11 mouse cellular contexts compared by ENCODE assay signal in genomic region chr6:128088746-128089523, GRCm38 (mm10). TPM values are rescaled to one million over a fixed set of nuclear protein-coding genes. Genes with fewer than 3 reads are reported as not detected.
A peak's percentile ranks its signal among the peaks of the same experiment; 100 is the strongest.
DNase-seq lines count a peak whose midpoint lies in the region; ATAC-seq and TF ChIP-seq lines count a peak whose summit lies in the region.
"Had no signal": no experiment of that assay in that cellular context is flagged by ENCODE, and none has a peak within 500 bp of the region (broad histone marks: within the 10 kb centered on the region; RNA-seq: fewer than 3 reads in every experiment).

No protein-coding gene starts in this region.

- peaks cover 37% of the 10 kb centered on the region for H3K4me1 ChIP-seq in kidney, embryonic 16.5 days (ENCODE audit: insufficient read depth, low read length)
- H3K4me1 ChIP-seq in embryonic facial prominence, embryonic 14.5 days (ENCODE audit: control insufficient read depth, insufficient read depth, low read length) = peaks cover 58% of the 10 kb centered on the region

- peak; percentile 52 for DNase-seq in cerebellum, adult 9-11 months
- no peak for DNase-seq in cerebellum, adult 11-12 months
- DNase-seq in kidney, adult 11 months = no peak
- DNase-seq in embryonic facial prominence, embryonic 14.5 days (ENCODE audit: low spot score) = no peak
- no peak for DNase-seq in left cerebral cortex, adult 8-10 months (ENCODE audit: low spot score in 2 of 2)
- DNase-seq in thymus, postnatal 0 days (ENCODE audit: low spot score) = no peak
- DNase-seq: lung, adult 2 months had no signal

- H3K9ac ChIP-seq in kidney, embryonic 16.5 days (replicated peaks; ENCODE audit: low read length) = no peak overlapping the region
- H3K9ac ChIP-seq in embryonic facial prominence, embryonic 14.5 days (ENCODE audit: low read depth, low read length) = peak overlapping the region; percentile 25; the same call in 1 of the 2 replicates
- H3K9ac ChIP-seq: midbrain, embryonic 15.5 days had no signal

- ATAC-seq in kidney, embryonic 16.5 days (ENCODE audit: low FRiP score, low TSS enrichment) = peak; percentile 13
- no peak for ATAC-seq in embryonic facial prominence, embryonic 14.5 days (ENCODE audit: low read depth)
- ATAC-seq: midbrain, embryonic 15.5 days; Patski had no signal

- no peak overlapping the region for H3K4me2 ChIP-seq in kidney, embryonic 16.5 days (replicated peaks; ENCODE audit: low read depth, low read length)
- H3K4me2 ChIP-seq in embryonic facial prominence, embryonic 14.5 days (ENCODE audit: low read depth, low read length) = 0 out of 2 replicates have a peak overlapping the region, but pooled peaks have one; percentile 18
- H3K4me2 ChIP-seq in myocyte (ENCODE audit: low read depth) = peak overlapping the region; percentile 27
- H3K4me2 ChIP-seq: midbrain, embryonic 15.5 days had no signal

- H3K4me3 ChIP-seq in kidney, embryonic 16.5 days (ENCODE audit: low read length) = no peak overlapping the region
- no peak overlapping the region for H3K4me3 ChIP-seq in embryonic facial prominence, embryonic 14.5 days (ENCODE audit: low read depth, low read length)
- no peak overlapping the region for H3K4me3 ChIP-seq in myocyte
- H3K4me3 ChIP-seq: midbrain, embryonic 15.5 days had no signal

- no peaks in the 10 kb centered on the region for H3K79me2 ChIP-seq in myocyte (ENCODE audit: control insufficient read depth, insufficient read depth)

- no peak overlapping the region for H3ac ChIP-seq in myocyte (ENCODE audit: control insufficient read depth, insufficient read length)

- no peaks in the 10 kb centered on the region for H3K27me3 ChIP-seq in kidney, embryonic 16.5 days (ENCODE audit: insufficient read depth, low read length)
- no peaks in the 10 kb centered on the region for H3K27me3 ChIP-seq in embryonic facial prominence, embryonic 14.5 days (replicated peaks; ENCODE audit: control insufficient read depth, insufficient read depth, low read length)
- H3K27me3 ChIP-seq in myocyte (ENCODE audit: control insufficient read depth, insufficient read depth, insufficient read length) = no peaks in the 10 kb centered on the region
- H3K27me3 ChIP-seq: midbrain, embryonic 15.5 days; Patski had no signal

- H3K36me3 ChIP-seq in kidney, embryonic 16.5 days (ENCODE audit: insufficient read depth, low read length) = no peaks in the 10 kb centered on the region
- 0 out of 2 replicates have a peak, but pooled peaks cover 4% of the 10 kb centered on the region for H3K36me3 ChIP-seq in embryonic facial prominence, embryonic 14.5 days (ENCODE audit: control insufficient read depth, insufficient read depth, low read length)
- H3K36me3 ChIP-seq in myocyte (ENCODE audit: control insufficient read depth, insufficient read depth) = no peaks in the 10 kb centered on the region
- H3K36me3 ChIP-seq: midbrain, embryonic 15.5 days had no signal

- no peaks in the 10 kb centered on the region for H3K9me3 ChIP-seq in kidney, embryonic 16.5 days (ENCODE audit: low read length)
- no peaks in the 10 kb centered on the region for H3K9me3 ChIP-seq in embryonic facial prominence, embryonic 14.5 days (ENCODE audit: control insufficient read depth, low read length)
- H3K9me3 ChIP-seq: midbrain, embryonic 15.5 days had no signal

- TF ChIP-seq POLR2A in myocyte (IDR thresholded peaks at IDR 0.05; ENCODE audit: insufficient read length, low read depth) = no peak

- H3K27ac ChIP-seq in kidney, embryonic 16.5 days (ENCODE audit: low read length) = peak overlapping the region; percentile 50; the same call in 1 of the 2 replicates
- peak overlapping the region; percentile 80 for H3K27ac ChIP-seq in embryonic facial prominence, embryonic 14.5 days (replicated peaks; ENCODE audit: low read depth, low read length)
- H3K27ac ChIP-seq: midbrain, embryonic 15.5 days had no signal

- WGBS in kidney, embryonic 16.5 days = 52% methylated on average over 8 of the region's 8 CpGs
- 59% methylated on average over 8 of the region's 8 CpGs for WGBS in embryonic facial prominence, embryonic 14.5 days

TF ChIP-seq in myocyte, 11 proteins besides CTCF, POLR2A, EP300 and RAD21:
- TF ChIP-seq E2F4 (IDR thresholded peaks at IDR 0.05; ENCODE audit: insufficient read depth) = no peak
- no peak for TF ChIP-seq SRF (IDR thresholded peaks at IDR 0.05; ENCODE audit: control insufficient read depth, insufficient read length, low read depth)
- TF ChIP-seq MAX (IDR thresholded peaks at IDR 0.05; ENCODE audit: low read depth) = no peak
- no peak for TF ChIP-seq MYOD1 (IDR thresholded peaks at IDR 0.05; ENCODE audit: control insufficient read depth in 1 of 3, insufficient read length in 2 of 3, low read depth in 2 of 3)
- no peak for TF ChIP-seq CEBPB (IDR thresholded peaks at IDR 0.05; ENCODE audit: insufficient read depth, poor library complexity, severe bottlenecking)
- TF ChIP-seq TCF12 (IDR thresholded peaks at IDR 0.05; ENCODE audit: insufficient read depth, poor library complexity, severe bottlenecking) = no peak
- TF ChIP-seq POLR2AphosphoS2 (IDR thresholded peaks at IDR 0.05; ENCODE audit: insufficient read length, low read depth) = no peak
- no peak for TF ChIP-seq USF1 (IDR thresholded peaks at IDR 0.05; ENCODE audit: low read depth)
- no peak for TF ChIP-seq REST (IDR thresholded peaks at IDR 0.05; ENCODE audit: insufficient read depth, insufficient read length)
- TF ChIP-seq TCF3 (IDR thresholded peaks at IDR 0.05; ENCODE audit: insufficient read length, low read depth) = no peak

RNA-seq across cellular contexts. Expression of gene Tspan9, which starts 54.5 kb away (rescaled TPM):
- polyA plus RNA-seq in kidney, embryonic 16.5 days (2015; fragmentation: Nextera tagmentation; extraction: Ambion mirVana) = 140 and 147 TPM in 2 replicates
- 130 and 151 TPM in 2 replicates for polyA plus RNA-seq in embryonic facial prominence, embryonic 14.5 days (2014; fragmentation: Nextera tagmentation; extraction: Ambion mirVana)
- 227 TPM for polyA plus RNA-seq in myocyte (2012; fragmentation: generic; extraction: Trizol)
- 10 to 100 TPM; 45.6 to 54.7 (median 49.0) TPM for total RNA-seq in left cerebral cortex, adult 8-10 months (2022)
- polyA plus RNA-seq in thymus, postnatal 0 days (2015; fragmentation: Nextera tagmentation; extraction: Ambion mirVana) = 28.2 and 28.6 TPM in 2 replicates
